Mouse (Mus musculus): Measurements from ENCODE around the gene Gtdc1. TPM values are rescaled to one million over a fixed set of nuclear protein-coding genes. Genes with fewer than 3 reads are reported as not detected.

The Gtdc1 gene
- polyA plus RNA-seq, 1 experiment, result 4.9 TPM

DNA sequence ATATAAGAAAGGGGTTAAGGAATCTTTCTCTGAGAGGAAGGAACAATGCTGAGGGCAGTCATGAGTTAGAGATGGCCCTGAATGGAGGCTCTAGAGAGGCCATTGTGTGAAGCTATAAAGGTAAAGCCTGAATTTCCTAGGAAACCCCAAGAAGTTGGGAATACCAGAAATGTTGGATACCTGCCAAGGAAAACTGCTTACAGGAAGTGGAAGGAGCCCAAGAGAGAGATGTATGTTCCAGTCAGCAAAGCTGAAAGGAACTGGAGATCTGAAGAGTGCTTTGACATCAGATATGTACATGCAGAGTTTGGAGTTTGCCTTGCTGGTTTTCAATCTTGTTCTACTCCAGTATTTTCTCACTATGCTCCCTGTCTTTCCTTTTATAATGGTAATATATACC is 268.4 kb downstream of the Gtdc1 start:
- TF ChIP-seq MAX (IDR thresholded peaks at IDR 0.05; ENCODE audit: low read depth) (no peak), MYOG (IDR thresholded peaks at IDR 0.05; ENCODE audit: control insufficient read depth in 1 of 3, insufficient read depth in 1 of 3, insufficient read length in 2 of 3, low read depth in 2 of 3) (no peak), TCF3 (IDR thresholded peaks at IDR 0.05; ENCODE audit: insufficient read length, low read depth) (no peak), CEBPB (IDR thresholded peaks at IDR 0.05; ENCODE audit: insufficient read depth, poor library complexity, severe bottlenecking) (no peak), REST (IDR thresholded peaks at IDR 0.05; ENCODE audit: insufficient read depth, insufficient read length) (no peak), POLR2A (IDR thresholded peaks at IDR 0.05; ENCODE audit: insufficient read length, low read depth) (no peak), POLR2AphosphoS2 (IDR thresholded peaks at IDR 0.05; ENCODE audit: insufficient read length, low read depth) (no peak), TCF12 (IDR thresholded peaks at IDR 0.05; ENCODE audit: insufficient read depth, poor library complexity, severe bottlenecking) (no peak), USF1 (IDR thresholded peaks at IDR 0.05; ENCODE audit: low read depth) (no peak)
- no peaks in the 10 kb centered on the region for H3K36me3 ChIP-seq (ENCODE audit: control insufficient read depth, insufficient read depth)
- no peak overlapping the region for H3K4me3 ChIP-seq
- H3K4me2 ChIP-seq (ENCODE audit: low read depth), result no peak overlapping the region
- H3ac ChIP-seq (ENCODE audit: control insufficient read depth, insufficient read length), result no peak overlapping the region
- no peaks in the 10 kb centered on the region for H3K27me3 ChIP-seq (ENCODE audit: control insufficient read depth, insufficient read depth, insufficient read length)
- no peaks in the 10 kb centered on the region for H3K79me2 ChIP-seq (ENCODE audit: control insufficient read depth, insufficient read depth)

DNA sequence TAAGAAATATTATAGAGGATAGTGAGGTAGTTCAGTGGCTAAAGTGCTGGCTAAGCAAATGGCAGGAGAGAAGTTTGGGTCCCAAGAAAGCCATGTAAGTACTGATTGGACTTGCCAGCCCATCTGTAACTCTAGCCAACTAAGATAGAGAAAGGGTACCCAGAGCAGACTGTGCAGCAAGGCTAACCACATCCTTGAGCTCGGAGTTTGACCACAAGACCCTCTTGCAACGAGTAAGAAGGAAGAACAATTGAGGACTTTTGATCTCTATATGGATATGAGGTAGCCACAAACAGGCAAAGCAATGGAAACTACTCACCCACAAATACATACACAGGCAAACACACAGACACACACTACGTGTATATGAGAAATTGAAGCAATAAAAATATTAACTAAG is 278.9 kb downstream of the Gtdc1 start:
- no peak overlapping the region for H3K4me3 ChIP-seq
- TF ChIP-seq CEBPB (IDR thresholded peaks at IDR 0.05; ENCODE audit: insufficient read depth, poor library complexity, severe bottlenecking) (no peak), POLR2A (IDR thresholded peaks at IDR 0.05; ENCODE audit: insufficient read length, low read depth) (no peak), MYOG (IDR thresholded peaks at IDR 0.05; ENCODE audit: control insufficient read depth in 1 of 3, insufficient read depth in 1 of 3, insufficient read length in 2 of 3, low read depth in 2 of 3) (no peak), TCF3 (IDR thresholded peaks at IDR 0.05; ENCODE audit: insufficient read length, low read depth) (no peak), E2F4 (IDR thresholded peaks at IDR 0.05; ENCODE audit: insufficient read depth) (no peak), TCF12 (IDR thresholded peaks at IDR 0.05; ENCODE audit: insufficient read depth, poor library complexity, severe bottlenecking) (no peak), MYOD1 (IDR thresholded peaks at IDR 0.05; ENCODE audit: control insufficient read depth in 1 of 3, insufficient read length in 2 of 3, low read depth in 2 of 3) (no peak), REST (IDR thresholded peaks at IDR 0.05; ENCODE audit: insufficient read depth, insufficient read length) (no peak), POLR2AphosphoS2 (IDR thresholded peaks at IDR 0.05; ENCODE audit: insufficient read length, low read depth) (no peak), USF1 (IDR thresholded peaks at IDR 0.05; ENCODE audit: low read depth) (no peak), SRF (IDR thresholded peaks at IDR 0.05; ENCODE audit: control insufficient read depth, insufficient read length, low read depth) (no peak), MAX (IDR thresholded peaks at IDR 0.05; ENCODE audit: low read depth) (no peak)

DNA sequence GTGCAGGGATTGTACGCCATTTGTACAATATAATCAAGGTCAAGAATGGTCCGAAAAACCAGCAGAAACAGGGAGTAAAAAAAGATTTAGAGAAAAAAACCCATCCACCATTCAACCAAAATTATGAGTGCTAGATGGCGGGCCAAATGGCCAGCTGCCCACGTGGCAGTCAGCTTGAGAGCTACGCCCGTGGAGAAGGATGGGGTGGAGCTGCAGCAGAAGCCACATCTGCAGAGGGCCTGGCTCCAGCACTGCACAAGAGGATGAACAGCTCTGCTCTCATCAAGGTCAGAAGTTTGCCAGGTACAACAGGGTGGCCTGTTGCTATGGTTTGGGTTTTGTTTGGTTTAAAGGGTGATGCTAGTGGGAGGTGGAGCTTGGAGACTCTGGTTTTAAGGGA is 281.1 kb downstream of the Gtdc1 start:
- Histone ChIP-seq H3K4me2 (ENCODE audit: low read depth) (no peak overlapping the region), H3K4me3 (no peak overlapping the region), H3K36me3 (ENCODE audit: control insufficient read depth, insufficient read depth) (no peaks in the 10 kb centered on the region), H3ac (ENCODE audit: control insufficient read depth, insufficient read length) (no peak overlapping the region), H3K27me3 (ENCODE audit: control insufficient read depth, insufficient read depth, insufficient read length) (no peaks in the 10 kb centered on the region), H3K79me2 (ENCODE audit: control insufficient read depth, insufficient read depth) (no peaks in the 10 kb centered on the region)
- TF ChIP-seq MYOD1 (IDR thresholded peaks at IDR 0.05; ENCODE audit: control insufficient read depth in 1 of 3, insufficient read length in 2 of 3, low read depth in 2 of 3) (no peak), CEBPB (IDR thresholded peaks at IDR 0.05; ENCODE audit: insufficient read depth, poor library complexity, severe bottlenecking) (no peak), MAX (IDR thresholded peaks at IDR 0.05; ENCODE audit: low read depth) (no peak), TCF3 (IDR thresholded peaks at IDR 0.05; ENCODE audit: insufficient read length, low read depth) (no peak), REST (IDR thresholded peaks at IDR 0.05; ENCODE audit: insufficient read depth, insufficient read length) (no peak), E2F4 (IDR thresholded peaks at IDR 0.05; ENCODE audit: insufficient read depth) (no peak), POLR2AphosphoS2 (IDR thresholded peaks at IDR 0.05; ENCODE audit: insufficient read length, low read depth) (no peak), POLR2A (IDR thresholded peaks at IDR 0.05; ENCODE audit: insufficient read length, low read depth) (no peak), TCF12 (IDR thresholded peaks at IDR 0.05; ENCODE audit: insufficient read depth, poor library complexity, severe bottlenecking) (no peak), USF1 (IDR thresholded peaks at IDR 0.05; ENCODE audit: low read depth) (no peak)

More for the DNA sequence above, 278.9 kb downstream of the Gtdc1 start:
- H3ac ChIP-seq (ENCODE audit: control insufficient read depth, insufficient read length), result no peak overlapping the region
- no peak overlapping the region for H3K4me2 ChIP-seq (ENCODE audit: low read depth)
- H3K27me3 ChIP-seq (ENCODE audit: control insufficient read depth, insufficient read depth, insufficient read length), result no peaks in the 10 kb centered on the region
- no peaks in the 10 kb centered on the region for H3K79me2 ChIP-seq (ENCODE audit: control insufficient read depth, insufficient read depth)
- no peaks in the 10 kb centered on the region for H3K36me3 ChIP-seq (ENCODE audit: control insufficient read depth, insufficient read depth)

DNA sequence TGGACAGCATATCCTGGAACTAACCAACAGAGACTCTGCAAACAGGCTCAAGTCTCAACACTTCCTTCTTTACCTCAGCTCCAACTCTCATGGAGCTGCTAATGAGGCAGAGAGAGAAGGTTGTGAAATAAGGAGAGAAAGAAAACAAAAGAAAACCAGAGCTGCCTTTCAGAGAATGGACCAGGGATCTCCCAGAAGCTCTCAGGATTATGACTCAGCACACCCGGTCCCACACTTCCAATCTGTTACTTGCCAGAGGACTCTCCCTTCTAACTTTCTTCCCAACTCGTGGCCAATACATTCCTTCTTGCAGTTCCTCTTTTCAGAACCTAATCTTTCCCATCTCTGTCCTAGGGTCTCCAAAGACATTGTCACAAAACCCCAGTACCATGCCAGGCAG is 288.1 kb downstream of the Gtdc1 start:
- no peak for TF ChIP-seq POLR2A (IDR thresholded peaks at IDR 0.05; ENCODE audit: insufficient read length, low read depth)
- no peak for TF ChIP-seq SRF (IDR thresholded peaks at IDR 0.05; ENCODE audit: control insufficient read depth, insufficient read length, low read depth)
- TF ChIP-seq REST (IDR thresholded peaks at IDR 0.05; ENCODE audit: insufficient read depth, insufficient read length), result no peak
- TF ChIP-seq CEBPB (IDR thresholded peaks at IDR 0.05; ENCODE audit: insufficient read depth, poor library complexity, severe bottlenecking), result no peak
- TF ChIP-seq TCF12 (IDR thresholded peaks at IDR 0.05; ENCODE audit: insufficient read depth, poor library complexity, severe bottlenecking), result no peak
- no peak for TF ChIP-seq TCF3 (IDR thresholded peaks at IDR 0.05; ENCODE audit: insufficient read length, low read depth)
- no peak for TF ChIP-seq MAX (IDR thresholded peaks at IDR 0.05; ENCODE audit: low read depth)
- no peak for TF ChIP-seq MYOG (IDR thresholded peaks at IDR 0.05; ENCODE audit: control insufficient read depth in 1 of 3, insufficient read depth in 1 of 3, insufficient read length in 2 of 3, low read depth in 2 of 3)
- TF ChIP-seq E2F4 (IDR thresholded peaks at IDR 0.05; ENCODE audit: insufficient read depth), result no peak
- TF ChIP-seq MYOD1 (IDR thresholded peaks at IDR 0.05; ENCODE audit: control insufficient read depth in 1 of 3, insufficient read length in 2 of 3, low read depth in 2 of 3), result no peak
- TF ChIP-seq POLR2AphosphoS2 (IDR thresholded peaks at IDR 0.05; ENCODE audit: insufficient read length, low read depth), result no peak
- no peak for TF ChIP-seq USF1 (IDR thresholded peaks at IDR 0.05; ENCODE audit: low read depth)
- H3K79me2 ChIP-seq (ENCODE audit: control insufficient read depth, insufficient read depth), result no peaks in the 10 kb centered on the region
- H3K4me2 ChIP-seq (ENCODE audit: low read depth), result peak overlapping the region; percentile 13
- H3K27me3 ChIP-seq (ENCODE audit: control insufficient read depth, insufficient read depth, insufficient read length), result no peaks in the 10 kb centered on the region
- H3K4me3 ChIP-seq, result no peak overlapping the region
- no peak overlapping the region for H3ac ChIP-seq (ENCODE audit: control insufficient read depth, insufficient read length)
- no peaks in the 10 kb centered on the region for H3K36me3 ChIP-seq (ENCODE audit: control insufficient read depth, insufficient read depth)
